Mouse (Mus musculus) CD4-positive helper T cell, adult 2 months (primary cell): ENCODE data around the gene Kcnh6.

Source experiments
- DNase-seq: peaks from one replicate; pipeline ENCODE4 v3.0.0-alpha.2; 2012; ENCODE audit warnings: low read depth, missing footprints, low spot score

The Kcnh6 gene

GRCm38 (mm10) chr11:106007821-106008220 lies at the start of gene Kcnh6:
Kcnh6 (plus strand) TSS chr11:106008124.
- peak; percentile 73 for DNase-seq

GRCm38 (mm10) chr11:105958566-105958965 lies 49.4 kb upstream of the Kcnh6 start:
- DNase-seq, result no peak

- peak; percentile 27 for DNase-seq
These were observed 48.6 kb upstream of the Kcnh6 start for GRCm38 (mm10) chr11:105959355-105959754.

GRCm38 (mm10) chr11:105964691-105965090 lies 43.2 kb upstream of the Kcnh6 start:
- DNase-seq, result no peak

GRCm38 (mm10) chr11:105966288-105966687 lies 41.6 kb upstream of the Kcnh6 start:
- DNase-seq, result no peak

- DNase-seq, result no peak
These were observed 40.0 kb upstream of the Kcnh6 start, which contains the start of gene Ace for GRCm38 (mm10) chr11:105967741-105968574. Ace (plus strand) TSS chr11:105967945.

- no peak for DNase-seq
These were observed 39.0 kb upstream of the Kcnh6 start for GRCm38 (mm10) chr11:105968948-105969347.

- no peak for DNase-seq
These were observed 38.4 kb upstream of the Kcnh6 start for GRCm38 (mm10) chr11:105969516-105969915.

GRCm38 (mm10) chr11:105974593-105974992 lies 33.3 kb upstream of the Kcnh6 start:
- no peak for DNase-seq

- no peak for DNase-seq
These were observed 32.9 kb upstream of the Kcnh6 start for GRCm38 (mm10) chr11:105975050-105975449.

GRCm38 (mm10) chr11:105975636-105976035 lies 32.3 kb upstream of the Kcnh6 start:
- DNase-seq, result no peak

GRCm38 (mm10) chr11:105978232-105978631 lies 29.7 kb upstream of the Kcnh6 start:
- no peak for DNase-seq

- no peak for DNase-seq
These were observed 29.3 kb upstream of the Kcnh6 start for GRCm38 (mm10) chr11:105978634-105979033.

GRCm38 (mm10) chr11:105984452-105984851 lies 23.5 kb upstream of the Kcnh6 start:
- DNase-seq, result no peak

- no peak for DNase-seq
These were observed 20.5 kb upstream of the Kcnh6 start for GRCm38 (mm10) chr11:105987446-105987845.

- DNase-seq, result no peak
These were observed 18.5 kb upstream of the Kcnh6 start for GRCm38 (mm10) chr11:105989446-105989845.

GRCm38 (mm10) chr11:105990231-105990630 lies 17.7 kb upstream of the Kcnh6 start:
- DNase-seq, result no peak

GRCm38 (mm10) chr11:105994375-105994774 lies 13.5 kb upstream of the Kcnh6 start, which contains the start of gene Ace3:
Ace3 (plus strand) TSS chr11:105994675.
- no peak for DNase-seq

- no peak for DNase-seq
These were observed 7.9 kb upstream of the Kcnh6 start for GRCm38 (mm10) chr11:106000062-106000461.

- peak; percentile 63 for DNase-seq
These were observed 6.2 kb upstream of the Kcnh6 start for GRCm38 (mm10) chr11:106001718-106002117.

GRCm38 (mm10) chr11:106004576-106004975 lies 3.3 kb upstream of the Kcnh6 start:
- DNase-seq, result no peak

- DNase-seq, result no peak
These were observed 2.0 kb upstream of the Kcnh6 start for GRCm38 (mm10) chr11:106005970-106006369.

- DNase-seq, result no peak
These were observed 4.8 kb downstream of the Kcnh6 start for GRCm38 (mm10) chr11:106012711-106013110.
